Mouse (Mus musculus) heart, adult 2 months (tissue): ENCODE results near the gene Osbpl10. TPM values are rescaled to one million over a fixed set of nuclear protein-coding genes. Genes with fewer than 3 reads are reported as not detected.
A peak's percentile ranks its signal among the peaks of the same experiment; 100 is the strongest.

Source experiments
- DNase-seq, 2 experiments: peaks; one replicate each; pipeline ENCODE4 v3.0.0; 2021
- H3K27ac ChIP-seq: fragments of 200-600 bp; 2 replicates; pipeline ENCODE4 v1.8.1; 2022
- H3K27me3 ChIP-seq: fragments of 200-500 bp; 2 replicates; pipeline ENCODE4 v1.6.1; 2012; ENCODE audit warnings: mild to moderate bottlenecking, low read length, inconsistent platforms, mixed read lengths; ENCODE audit not compliant: control insufficient read depth, insufficient read depth
- H3K36me3 ChIP-seq: fragments of 200-500 bp; 2 replicates; pipeline ENCODE4 v1.6.1; 2012; ENCODE audit warnings: low read length, inconsistent platforms; ENCODE audit not compliant: control insufficient read depth, insufficient read depth
- H3K4me1 ChIP-seq: fragments of 200-500 bp; 2 replicates; pipeline ENCODE4 v1.6.1; 2011; ENCODE audit warnings: low read length; ENCODE audit not compliant: control insufficient read depth, insufficient read depth
- H3K4me3 ChIP-seq: fragments of 200-600 bp; 2 replicates; pipeline ENCODE4 v1.8.1; 2022
- H3K79me2 ChIP-seq: fragments of 200-500 bp; replicated peaks from 2 replicates; pipeline ENCODE4 v1.6.1; 2012; ENCODE audit warnings: mild to moderate bottlenecking, inconsistent platforms, low read length, moderate library complexity, mixed read lengths; ENCODE audit not compliant: control insufficient read depth, insufficient read depth
- H3K9ac ChIP-seq: fragments of 200-500 bp; 2 replicates; pipeline ENCODE4 v1.6.1; 2012; ENCODE audit warnings: low read depth, mild to moderate bottlenecking, control low read depth, inconsistent platforms, low read length, mixed read lengths
- CTCF ChIP-seq: fragments of 200-600 bp; IDR thresholded peaks from 2 replicates; pipeline ENCODE4 v1.8.1; 2022; ENCODE audit warnings: antibody characterized with exemption, mild to moderate bottlenecking, moderate library complexity
- EP300 ChIP-seq: fragments of 200-500 bp; IDR thresholded peaks from 2 replicates; pipeline ENCODE4 v1.6.1; 2011; ENCODE audit warnings: low read depth, low read length, control low read depth; ENCODE audit not compliant: insufficient read depth
- POLR2A ChIP-seq: fragments of 200-500 bp; IDR thresholded peaks from 2 replicates; pipeline ENCODE4 v1.6.1; 2011; ENCODE audit warnings: mild to moderate bottlenecking, low read depth, low read length, control low read depth; ENCODE audit not compliant: insufficient read depth
- WGBS: fragments of 180-500 bp; shearing (Covaris S2); methylation state at CpG from one replicate; pipeline ENCODE4 v1.1.7; 2018; 5-methylcytosine and 5-hydroxymethylcytosine counted together
- intact Hi-C: fragments of 180-260 bp; cut with DNase I; formaldehyde crosslinking; loops from one replicate; pipeline ENCODE4 v1.15.1; 2025
- polyA plus RNA-seq: library from polyadenylated mRNA; depleted of rRNA; stranded (reverse); fragments of >200 nt; gene quantifications from 2 replicates; pipeline ENCODE4 v1.2.3, GENCODE M21; 2012
- total RNA-seq, 2 experiments: library from RNA; stranded (reverse); gene quantifications; 2 replicates each; pipeline ENCODE4 v1.2.3; 2021

Gene Osbpl10
- total and polyA plus RNA-seq, 3 experiments: 1.4 to 3.4 (median 2.0) TPM

GRCm38 (mm10) chr9:114934231-114934630 is 44.1 kb upstream of the Osbpl10 start:
- Histone ChIP-seq H3K36me3 (no peaks in the 10 kb centered on the region), H3K79me2 (no peaks in the 10 kb centered on the region), H3K4me3 (peak overlapping the region; percentile 83), H3K9ac (no peak overlapping the region), H3K27ac (peak overlapping the region; percentile 80), H3K27me3 (no peaks in the 10 kb centered on the region), H3K4me1 (peaks cover 8% of the 10 kb centered on the region)
- TF ChIP-seq CTCF (0 out of 2 replicates have a peak, but pooled peaks have one; percentile 7), POLR2A (no peak)
- intact Hi-C loops: loop anchor here (10.0 kb wide), 1 partner anchor 381 kb away; the partner anchor contains the start of gene Stt3b
- no peak for DNase-seq
- 52% methylated on average over 11 of the region's 11 CpGs for WGBS

- no peak for DNase-seq
- Histone ChIP-seq H3K79me2 (no peaks in the 10 kb centered on the region), H3K36me3 (no peaks in the 10 kb centered on the region), H3K27me3 (no peaks in the 10 kb centered on the region), H3K4me3 (no peak overlapping the region), H3K27ac (no peak overlapping the region), H3K9ac (no peak overlapping the region), H3K4me1 (peaks cover 8% of the 10 kb centered on the region)
- WGBS: 90% methylated on average over 4 of the region's 4 CpGs
- no peak for TF ChIP-seq CTCF
- no peak for TF ChIP-seq EP300
- no peak for TF ChIP-seq POLR2A
- intact Hi-C loops: loop anchor here (10.0 kb wide), 1 partner anchor 379 kb away; the partner anchor contains the start of gene Stt3b
These were observed 43.0 kb upstream of the Osbpl10 start for GRCm38 (mm10) chr9:114935321-114935720.

- Histone ChIP-seq H3K79me2 (no peaks in the 10 kb centered on the region), H3K9ac (no peak overlapping the region), H3K27me3 (no peaks in the 10 kb centered on the region), H3K27ac (no peak overlapping the region), H3K4me1 (peaks cover 5% of the 10 kb centered on the region), H3K4me3 (no peak overlapping the region), H3K36me3 (no peaks in the 10 kb centered on the region)
- TF ChIP-seq EP300 (no peak), CTCF (no peak), POLR2A (no peak)
- DNase-seq: no peak
- intact Hi-C loops: loop anchor here (10.0 kb wide), 1 partner anchor 378 kb away; the partner anchor contains the start of gene Stt3b
- 73% methylated on average over 2 of the region's 2 CpGs for WGBS
These were observed 41.7 kb upstream of the Osbpl10 start for GRCm38 (mm10) chr9:114936687-114937086.

- no peak overlapping the region for H3K9ac ChIP-seq
- peaks cover 4% of the 10 kb centered on the region for H3K4me1 ChIP-seq
- TF ChIP-seq EP300: no peak
- TF ChIP-seq CTCF: no peak
- no peak for TF ChIP-seq POLR2A
- no peaks in the 10 kb centered on the region for H3K79me2 ChIP-seq
- H3K27ac ChIP-seq: no peak overlapping the region
- no peak for DNase-seq
- no peak overlapping the region for H3K4me3 ChIP-seq
- H3K27me3 ChIP-seq: no peaks in the 10 kb centered on the region
- intact Hi-C loops: no loop called here
- no peaks in the 10 kb centered on the region for H3K36me3 ChIP-seq
- 66% methylated on average over 3 of the region's 3 CpGs for WGBS
These were observed 33.7 kb upstream of the Osbpl10 start for GRCm38 (mm10) chr9:114944642-114945041.

- Histone ChIP-seq H3K79me2 (no peaks in the 10 kb centered on the region), H3K36me3 (no peaks in the 10 kb centered on the region), H3K4me1 (peaks cover 4% of the 10 kb centered on the region), H3K27ac (no peak overlapping the region), H3K27me3 (no peaks in the 10 kb centered on the region), H3K9ac (no peak overlapping the region), H3K4me3 (no peak overlapping the region)
- 88% methylated on average over 6 of the region's 6 CpGs for whole genome bisulfite sequencing
- DNase-seq: no peak
- intact Hi-C loops: no loop called here
- TF ChIP-seq EP300: no peak
- TF ChIP-seq CTCF: peak; percentile 26; the same call in 1 of the 2 replicates
- TF ChIP-seq POLR2A: no peak
These were observed 32.8 kb upstream of the Osbpl10 start for GRCm38 (mm10) chr9:114945576-114945975.

GRCm38 (mm10) chr9:114948395-114948794 is 30.0 kb upstream of the Osbpl10 start:
- Histone ChIP-seq H3K36me3 (no peaks in the 10 kb centered on the region), H3K4me1 (peaks cover 4% of the 10 kb centered on the region), H3K79me2 (no peaks in the 10 kb centered on the region), H3K9ac (no peak overlapping the region), H3K4me3 (no peak overlapping the region), H3K27ac (no peak overlapping the region), H3K27me3 (no peaks in the 10 kb centered on the region)
- peak in 1 of 2 experiments; percentile 27 for DNase-seq
- TF ChIP-seq CTCF: no peak
- TF ChIP-seq POLR2A: no peak
- TF ChIP-seq EP300: no peak
- intact Hi-C loops: no loop called here
- 39% methylated on average over 5 of the region's 5 CpGs for WGBS
